Mouse (Mus musculus): ENCODE data around the gene H2al1j. TPM values are rescaled to one million over a fixed set of nuclear protein-coding genes. Genes with fewer than 3 reads are reported as not detected.
"Not testable (repeated sequence)": the region's sequence is repeated elsewhere in the genome, so short reads cannot be mapped to it uniquely, and the experiment has no call there.

H2al1j gene
- polyA plus RNA-seq, 1 experiment, result not detected

- not testable (repeated sequence) for H3K36me3 ChIP-seq (ENCODE audit: control insufficient read depth, insufficient read depth, low read length); H3K4me1 ChIP-seq (ENCODE audit: control insufficient read depth, insufficient read depth, low read length); H3K27ac ChIP-seq (ENCODE audit: control insufficient read depth, insufficient read depth, low read depth, low read length); H3K4me3 ChIP-seq (ENCODE audit: control insufficient read depth, low read depth, low read length); H3K27me3 ChIP-seq (ENCODE audit: control insufficient read depth, insufficient read depth, low read length)
Measured at GRCm38 (mm10) chrX:11321192-11321591, 6.4 kb upstream of the H2al1j start, which contains the start of gene H2al1h. TSS of gene H2al1h (plus strand) at chrX:11321492.

GRCm38 (mm10) chrX:11324359-11324758 lies 3.3 kb upstream of the H2al1j start, which contains the start of gene H2al1i:
TSS of gene H2al1i (plus strand) at chrX:11324659.
- H3K27ac ChIP-seq (ENCODE audit: control insufficient read depth, insufficient read depth, low read depth, low read length); H3K36me3 ChIP-seq (ENCODE audit: control insufficient read depth, insufficient read depth, low read length); H3K4me3 ChIP-seq (ENCODE audit: control insufficient read depth, low read depth, low read length); H3K27me3 ChIP-seq (ENCODE audit: control insufficient read depth, insufficient read depth, low read length); H3K4me1 ChIP-seq (ENCODE audit: control insufficient read depth, insufficient read depth, low read length): not testable (repeated sequence)

- TF ChIP-seq POLR2A (IDR thresholded peaks at IDR 0.05; ENCODE audit: control insufficient read depth, low read depth, low read length), result no peak
- TF ChIP-seq CTCF (IDR thresholded peaks at IDR 0.05; ENCODE audit: control insufficient read depth, insufficient read depth, insufficient replicate concordance, low read depth, low read length), result no peak
- Histone ChIP-seq H3K27ac (ENCODE audit: control insufficient read depth, insufficient read depth, low read depth, low read length) (no peak overlapping the region), H3K27me3 (ENCODE audit: control insufficient read depth, insufficient read depth, low read length) (no peaks in the 10 kb centered on the region), H3K4me3 (ENCODE audit: control insufficient read depth, low read depth, low read length) (no peak overlapping the region), H3K4me1 (ENCODE audit: control insufficient read depth, insufficient read depth, low read length) (no peaks in the 10 kb centered on the region), H3K36me3 (ENCODE audit: control insufficient read depth, insufficient read depth, low read length) (no peaks in the 10 kb centered on the region)
Measured at GRCm38 (mm10) chrX:11345762-11346161, 18.1 kb downstream of the H2al1j start.

GRCm38 (mm10) chrX:11346756-11347155 lies 19.1 kb downstream of the H2al1j start:
- H3K4me3 ChIP-seq (ENCODE audit: control insufficient read depth, low read depth, low read length), result no peak overlapping the region
- H3K27me3 ChIP-seq (ENCODE audit: control insufficient read depth, insufficient read depth, low read length), result no peaks in the 10 kb centered on the region
- H3K4me1 ChIP-seq (ENCODE audit: control insufficient read depth, insufficient read depth, low read length), result no peaks in the 10 kb centered on the region
- no peaks in the 10 kb centered on the region for H3K36me3 ChIP-seq (ENCODE audit: control insufficient read depth, insufficient read depth, low read length)
- H3K27ac ChIP-seq (ENCODE audit: control insufficient read depth, insufficient read depth, low read depth, low read length), result no peak overlapping the region
- no peak for TF ChIP-seq POLR2A (IDR thresholded peaks at IDR 0.05; ENCODE audit: control insufficient read depth, low read depth, low read length)
- TF ChIP-seq CTCF (IDR thresholded peaks at IDR 0.05; ENCODE audit: control insufficient read depth, insufficient read depth, insufficient replicate concordance, low read depth, low read length), result no peak

- no peak for TF ChIP-seq CTCF (IDR thresholded peaks at IDR 0.05; ENCODE audit: control insufficient read depth, insufficient read depth, insufficient replicate concordance, low read depth, low read length)
- no peak for TF ChIP-seq POLR2A (IDR thresholded peaks at IDR 0.05; ENCODE audit: control insufficient read depth, low read depth, low read length)
- Histone ChIP-seq H3K4me1 (ENCODE audit: control insufficient read depth, insufficient read depth, low read length) (no peaks in the 10 kb centered on the region), H3K27me3 (ENCODE audit: control insufficient read depth, insufficient read depth, low read length) (no peaks in the 10 kb centered on the region), H3K27ac (ENCODE audit: control insufficient read depth, insufficient read depth, low read depth, low read length) (no peak overlapping the region), H3K36me3 (ENCODE audit: control insufficient read depth, insufficient read depth, low read length) (no peaks in the 10 kb centered on the region), H3K4me3 (ENCODE audit: control insufficient read depth, low read depth, low read length) (no peak overlapping the region)
Measured at GRCm38 (mm10) chrX:11360823-11361222, 33.2 kb downstream of the H2al1j start.

GRCm38 (mm10) chrX:11361261-11361660 lies 33.6 kb downstream of the H2al1j start:
- H3K27me3 ChIP-seq (ENCODE audit: control insufficient read depth, insufficient read depth, low read length), result no peaks in the 10 kb centered on the region

GRCm38 (mm10) chrX:11363890-11364289 lies 36.3 kb downstream of the H2al1j start:
- Histone ChIP-seq H3K36me3 (ENCODE audit: control insufficient read depth, insufficient read depth, low read length) (no peaks in the 10 kb centered on the region), H3K27me3 (ENCODE audit: control insufficient read depth, insufficient read depth, low read length) (no peaks in the 10 kb centered on the region), H3K4me3 (ENCODE audit: control insufficient read depth, low read depth, low read length) (no peak overlapping the region)

More at GRCm38 (mm10) chrX:11361261-11361660, 33.6 kb downstream of the H2al1j start:
- no peak overlapping the region for H3K4me3 ChIP-seq (ENCODE audit: control insufficient read depth, low read depth, low read length)
- TF ChIP-seq POLR2A (IDR thresholded peaks at IDR 0.05; ENCODE audit: control insufficient read depth, low read depth, low read length) (no peak), CTCF (IDR thresholded peaks at IDR 0.05; ENCODE audit: control insufficient read depth, insufficient read depth, insufficient replicate concordance, low read depth, low read length) (no peak)
- no peaks in the 10 kb centered on the region for H3K4me1 ChIP-seq (ENCODE audit: control insufficient read depth, insufficient read depth, low read length)
- no peak overlapping the region for H3K27ac ChIP-seq (ENCODE audit: control insufficient read depth, insufficient read depth, low read depth, low read length)
- no peaks in the 10 kb centered on the region for H3K36me3 ChIP-seq (ENCODE audit: control insufficient read depth, insufficient read depth, low read length)

GRCm38 (mm10) chrX:11365151-11365550 lies 37.5 kb downstream of the H2al1j start:
- Histone ChIP-seq H3K36me3 (ENCODE audit: control insufficient read depth, insufficient read depth, low read length) (no peaks in the 10 kb centered on the region), H3K27ac (ENCODE audit: control insufficient read depth, insufficient read depth, low read depth, low read length) (no peak overlapping the region), H3K4me1 (ENCODE audit: control insufficient read depth, insufficient read depth, low read length) (no peaks in the 10 kb centered on the region), H3K4me3 (ENCODE audit: control insufficient read depth, low read depth, low read length) (no peak overlapping the region), H3K27me3 (ENCODE audit: control insufficient read depth, insufficient read depth, low read length) (no peaks in the 10 kb centered on the region)
- TF ChIP-seq POLR2A (IDR thresholded peaks at IDR 0.05; ENCODE audit: control insufficient read depth, low read depth, low read length) (no peak), CTCF (IDR thresholded peaks at IDR 0.05; ENCODE audit: control insufficient read depth, insufficient read depth, insufficient replicate concordance, low read depth, low read length) (no peak)

More at GRCm38 (mm10) chrX:11363890-11364289, 36.3 kb downstream of the H2al1j start:
- no peak for TF ChIP-seq POLR2A (IDR thresholded peaks at IDR 0.05; ENCODE audit: control insufficient read depth, low read depth, low read length)
- no peak for TF ChIP-seq CTCF (IDR thresholded peaks at IDR 0.05; ENCODE audit: control insufficient read depth, insufficient read depth, insufficient replicate concordance, low read depth, low read length)
- Histone ChIP-seq H3K27ac (ENCODE audit: control insufficient read depth, insufficient read depth, low read depth, low read length) (no peak overlapping the region), H3K4me1 (ENCODE audit: control insufficient read depth, insufficient read depth, low read length) (no peaks in the 10 kb centered on the region)

Other genes with a start within 250 kb of the H2al1j start
- 1.9 and 2.2 TPM in 2 replicates for gene H2al1a, start 28.6 kb upstream of the H2al1j start, polyA plus RNA-seq (2012; rRNA removed)
- 28.9 and 34.3 TPM in 2 replicates for gene H2al1b, start 25.4 kb upstream of the H2al1j start, polyA plus RNA-seq (2012; rRNA removed)
- not detected in 2 replicates for gene H2al1c, start 22.2 kb upstream of the H2al1j start, polyA plus RNA-seq (2012; rRNA removed)
- gene H2al1d, start 19.0 kb upstream of the H2al1j start, polyA plus RNA-seq (2012; rRNA removed), result not detected in 2 replicates
- 7.7 and 9.9 TPM in 2 replicates for gene H2al1e, start 15.9 kb upstream of the H2al1j start, polyA plus RNA-seq (2012; rRNA removed)
- not detected in 2 replicates for gene H2al1f, start 12.7 kb upstream of the H2al1j start, polyA plus RNA-seq (2012; rRNA removed)
- gene H2al1g, start 9.6 kb upstream of the H2al1j start, polyA plus RNA-seq (2012; rRNA removed), result 36.2 and 37.6 TPM in 2 replicates
- not detected in 2 replicates for gene H2al1h, start 6.3 kb upstream of the H2al1j start, polyA plus RNA-seq (2012; rRNA removed)
- not detected in 2 replicates for gene H2al1i, start 3.2 kb upstream of the H2al1j start, polyA plus RNA-seq (2012; rRNA removed)